27 mouse cellular contexts compared by ENCODE assay signal in the genomic region with DNA sequence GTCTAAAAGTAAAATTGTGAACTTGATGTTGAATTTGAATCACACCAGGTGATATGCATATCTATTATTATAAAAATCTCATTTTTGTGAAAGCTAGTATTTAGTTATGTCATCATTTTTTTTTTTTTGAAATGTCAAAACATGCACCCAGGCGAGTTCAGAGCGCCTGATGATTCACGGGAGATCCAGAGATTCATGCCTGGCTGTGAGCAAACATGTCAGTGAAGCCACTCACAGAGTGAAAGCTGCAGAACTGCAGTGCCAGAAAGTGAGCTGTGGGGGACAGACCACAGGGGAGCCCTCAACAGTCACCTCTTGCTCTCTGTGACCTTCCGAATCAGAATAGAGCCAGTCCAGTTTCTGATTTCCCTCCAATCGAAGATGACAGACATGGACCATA.
"Had no signal": no experiment of that assay in that cellular context is flagged by ENCODE, and none has a peak within 500 bp of the region (broad histone marks: within the 10 kb centered on the region; RNA-seq: fewer than 3 reads in every experiment).

No protein-coding gene starts in this region.

- H3K9ac ChIP-seq: embryonic facial prominence, embryonic 12.5 days; embryonic facial prominence, embryonic 13.5 days; embryonic facial prominence, embryonic 15.5 days; forebrain, embryonic 13.5 days; forebrain, embryonic 15.5 days had no signal

- DNase-seq: cerebellum, adult 8-10 months; cerebellum, adult 9-10 months; cerebellum, adult 9-11 months; cerebellum, postnatal 10 days; cerebellum, postnatal 14 days; cerebellum, postnatal 25 days; cerebellum, postnatal 36 days; embryo, embryonic 11 days; gastrocnemius, adult 2 months; gastrocnemius, postnatal 10 days; gastrocnemius, postnatal 14 days; gastrocnemius, postnatal 25 days; gastrocnemius, postnatal 36 days; heart, adult 11 months; heart, adult 18-20 months; heart, adult 2 months had no signal

- H3K4me1 ChIP-seq: embryonic facial prominence, embryonic 12.5 days; embryonic facial prominence, embryonic 13.5 days; embryonic facial prominence, embryonic 15.5 days; forebrain, embryonic 13.5 days; forebrain, embryonic 15.5 days had no signal

- H3K4me3 ChIP-seq: embryonic facial prominence, embryonic 10.5 days; embryonic facial prominence, embryonic 12.5 days; embryonic facial prominence, embryonic 13.5 days; embryonic facial prominence, embryonic 15.5 days; erythroblast, embryonic 14.5 days; forebrain, embryonic 10.5 days; forebrain, embryonic 13.5 days; forebrain, embryonic 15.5 days; gastrocnemius, adult 2 months; heart, adult 2 months; heart, embryonic 10.5 days had no signal

- ATAC-seq: forebrain, embryonic 13.5 days; forebrain, embryonic 14.5 days; forebrain, embryonic 15.5 days; forebrain, embryonic 16.5 days had no signal

- H3K36me3 ChIP-seq: embryonic facial prominence, embryonic 10.5 days; embryonic facial prominence, embryonic 12.5 days; embryonic facial prominence, embryonic 13.5 days; embryonic facial prominence, embryonic 15.5 days; forebrain, embryonic 10.5 days; forebrain, embryonic 15.5 days; heart, embryonic 10.5 days had no signal

- H3K4me2 ChIP-seq: embryonic facial prominence, embryonic 12.5 days; embryonic facial prominence, embryonic 13.5 days; embryonic facial prominence, embryonic 15.5 days; forebrain, embryonic 13.5 days; forebrain, embryonic 15.5 days had no signal

- H3K27me3 ChIP-seq: embryonic facial prominence, embryonic 12.5 days; embryonic facial prominence, embryonic 13.5 days; embryonic facial prominence, embryonic 15.5 days; forebrain, embryonic 13.5 days; forebrain, embryonic 15.5 days had no signal

- H3K9me3 ChIP-seq: embryonic facial prominence, embryonic 10.5 days; embryonic facial prominence, embryonic 12.5 days; embryonic facial prominence, embryonic 13.5 days; embryonic facial prominence, embryonic 15.5 days; forebrain, embryonic 10.5 days; forebrain, embryonic 13.5 days; forebrain, embryonic 15.5 days; heart, embryonic 10.5 days had no signal

- H3K27ac ChIP-seq: embryonic facial prominence, embryonic 10.5 days; embryonic facial prominence, embryonic 12.5 days; embryonic facial prominence, embryonic 13.5 days; embryonic facial prominence, embryonic 15.5 days; forebrain, embryonic 10.5 days; forebrain, embryonic 13.5 days; forebrain, embryonic 15.5 days; gastrocnemius, adult 2 months; heart, adult 2 months; heart, embryonic 10.5 days had no signal
